Mouse (Mus musculus): ENCODE measurements around the gene Snapc2.
"Not testable (repeated sequence)": the region's sequence is repeated elsewhere in the genome, so short reads cannot be mapped to it uniquely, and the experiment has no call there.

Snapc2 gene

DNA sequence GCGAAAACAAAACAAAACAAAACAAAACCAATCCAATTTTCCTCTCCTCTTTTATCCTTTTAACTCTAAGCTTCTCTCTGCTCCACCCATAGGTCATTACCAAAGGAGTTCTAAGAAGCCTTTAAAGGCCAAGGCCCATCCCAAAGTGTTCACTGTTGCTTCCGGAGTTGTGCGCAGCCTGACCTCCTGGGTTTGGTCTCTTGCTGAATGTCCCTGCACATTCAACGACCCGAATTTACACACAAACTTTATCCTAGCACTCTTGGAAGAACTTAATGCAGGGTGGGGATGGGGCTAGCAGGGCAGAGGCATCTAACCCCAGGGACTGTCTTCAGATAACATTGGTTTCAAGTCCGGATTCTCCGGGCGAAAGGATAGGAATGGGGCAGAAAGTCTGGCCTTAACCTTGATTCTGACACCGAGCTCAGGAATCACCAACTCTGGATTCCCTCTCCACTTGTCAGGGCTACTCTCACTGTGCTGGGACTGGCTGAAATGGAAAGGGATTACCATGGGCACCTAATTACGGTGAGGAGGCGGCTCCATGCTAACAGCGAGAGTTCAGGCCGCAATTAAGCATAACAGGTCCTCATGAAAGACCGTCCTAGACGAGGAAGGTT lies 15.0 kb upstream of the Snapc2 start:
- DNase-seq (ENCODE audit: low read depth), result peak; percentile 30

DNA sequence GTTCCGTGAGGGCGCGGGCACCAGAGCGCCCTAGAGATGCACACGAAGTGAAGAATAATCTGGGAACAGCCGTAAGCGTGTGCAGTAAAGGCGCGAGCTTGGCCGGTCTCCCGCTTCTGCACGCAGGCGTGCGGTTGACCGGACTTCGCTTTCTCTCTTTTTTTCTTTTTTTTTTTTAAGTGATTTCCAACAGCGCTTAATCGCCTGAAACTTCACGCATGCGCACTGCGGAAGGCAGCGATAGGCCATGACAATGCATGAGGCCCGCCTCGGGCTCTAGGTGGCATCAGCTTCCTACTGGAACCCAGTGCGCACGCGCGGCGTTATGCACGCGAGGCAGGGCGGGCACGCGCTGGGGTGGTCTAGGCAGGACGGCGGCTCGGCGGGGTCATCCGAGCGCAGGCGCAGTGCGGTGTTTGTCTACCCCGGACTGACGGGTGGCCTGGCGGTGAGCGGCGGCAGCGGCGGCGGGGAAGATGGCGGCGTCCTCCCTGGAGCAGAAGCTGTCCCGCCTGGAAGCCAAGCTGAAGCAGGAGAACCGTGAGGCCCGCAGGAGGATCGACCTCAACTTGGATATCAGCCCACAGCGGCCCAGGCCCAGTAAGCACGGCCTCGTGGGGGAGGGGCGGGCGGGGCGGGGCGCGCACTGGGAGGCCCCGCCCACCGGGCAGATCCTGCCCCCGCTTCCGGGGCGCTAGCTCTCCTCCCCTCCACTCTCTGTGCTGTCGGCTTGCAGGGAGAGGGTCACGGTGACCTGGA lies 14.3 kb upstream of the Snapc2 start, which contains the start of the genes Map2k7 and Gm49320:
Gene Map2k7, plus strand, starts transcription at position 307 of the 759 bp plus-strand sequence.
Gene Gm49320, plus strand, starts transcription at position 432 of the 759 bp plus-strand sequence.
- peak; percentile 100 for DNase-seq (ENCODE audit: low read depth)

DNA sequence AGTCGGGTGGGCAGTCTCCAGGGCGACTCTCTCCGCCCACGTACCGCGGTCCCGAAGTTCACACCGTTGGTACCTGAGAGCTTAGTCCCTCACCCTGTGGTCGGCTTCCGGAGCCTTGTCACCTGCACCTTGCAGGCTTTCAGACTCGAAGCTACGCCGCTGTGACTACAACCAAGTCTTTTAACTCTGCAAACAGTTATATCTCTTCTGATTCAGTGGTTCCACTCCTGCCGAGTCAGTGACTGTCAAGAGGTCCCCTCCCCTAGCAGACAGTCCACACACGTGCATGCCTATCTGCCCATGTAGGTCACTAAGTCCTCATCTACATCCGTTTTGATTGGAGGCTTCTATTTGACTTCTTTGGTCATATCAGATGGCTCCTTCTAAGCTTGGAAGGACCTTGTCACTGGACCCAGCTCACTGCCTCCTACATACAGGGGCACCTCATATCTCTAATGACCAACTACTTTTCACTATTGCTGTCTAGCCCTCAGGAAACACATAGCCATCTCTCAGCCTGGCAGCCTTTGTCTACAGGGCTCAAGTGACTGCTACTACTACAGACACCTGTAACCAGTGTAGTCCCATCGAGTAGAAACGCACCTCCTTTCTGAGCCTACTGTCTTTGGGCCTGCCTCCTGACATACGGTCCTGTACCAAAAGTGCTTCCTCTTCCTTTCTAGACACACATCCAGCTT lies 13.5 kb upstream of the Snapc2 start:
- DNase-seq (ENCODE audit: low read depth), result no peak

DNA sequence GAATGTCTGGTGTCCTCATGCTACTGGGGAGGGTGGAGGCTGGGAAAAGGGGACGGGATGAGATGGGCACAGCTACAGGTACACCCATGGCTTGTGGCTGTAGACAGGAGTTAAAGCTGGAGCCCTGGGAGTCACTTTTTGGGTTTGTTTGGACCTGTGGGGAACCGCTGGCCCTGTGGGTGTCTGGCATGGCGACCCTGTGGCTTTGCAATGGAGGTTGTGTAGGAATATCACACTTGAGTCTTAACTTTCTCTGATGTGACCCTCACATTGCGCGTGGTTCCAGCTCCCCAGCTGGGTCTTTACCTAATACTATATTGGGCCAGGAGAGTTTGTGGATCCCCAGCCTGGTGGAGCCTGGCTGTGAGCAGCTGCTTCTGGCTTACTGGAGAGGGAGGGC lies 7.8 kb upstream of the Snapc2 start:
- DNase-seq (ENCODE audit: low read depth), result no peak

DNA sequence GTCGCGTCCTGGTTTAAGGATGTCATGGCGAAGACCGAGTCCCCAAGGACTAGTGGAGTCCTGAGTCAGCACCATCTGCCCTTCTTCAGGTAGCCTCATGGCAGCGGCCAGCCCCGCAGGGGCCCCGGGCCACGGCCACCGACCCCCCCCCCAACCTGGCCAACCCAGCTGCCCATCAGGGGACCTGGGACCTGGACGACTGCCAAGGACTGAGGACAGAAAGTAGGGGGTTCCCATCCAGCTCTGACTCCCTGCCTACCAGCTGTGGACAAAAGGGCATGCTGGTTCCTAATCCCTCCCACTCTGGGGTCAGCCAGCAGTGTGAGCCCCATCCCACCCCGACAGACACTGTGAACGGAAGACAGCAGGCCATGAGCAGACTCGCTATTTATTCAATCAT lies 7.1 kb upstream of the Snapc2 start:
- no peak for DNase-seq (ENCODE audit: low read depth)

DNA sequence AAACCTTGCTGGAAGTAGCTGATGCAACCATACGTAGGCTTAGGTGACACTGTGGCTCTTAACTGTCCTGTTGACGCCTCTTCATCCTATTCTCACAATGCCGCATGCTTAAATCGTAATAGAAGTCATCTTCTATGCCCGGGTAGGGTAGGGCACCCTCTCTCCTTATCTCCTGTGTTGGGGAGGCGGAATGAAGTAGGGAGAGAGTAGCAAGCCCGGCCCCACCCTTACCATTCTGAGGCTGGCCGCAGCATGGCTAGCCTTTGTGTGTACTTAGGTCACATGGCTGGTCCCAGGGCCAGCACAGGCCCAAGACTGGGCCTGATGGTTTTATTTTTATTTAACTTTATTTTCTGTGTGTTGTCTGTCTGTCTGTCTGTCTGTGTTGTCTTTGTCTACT lies 5.6 kb upstream of the Snapc2 start:
- DNase-seq (ENCODE audit: low read depth), result no peak

DNA sequence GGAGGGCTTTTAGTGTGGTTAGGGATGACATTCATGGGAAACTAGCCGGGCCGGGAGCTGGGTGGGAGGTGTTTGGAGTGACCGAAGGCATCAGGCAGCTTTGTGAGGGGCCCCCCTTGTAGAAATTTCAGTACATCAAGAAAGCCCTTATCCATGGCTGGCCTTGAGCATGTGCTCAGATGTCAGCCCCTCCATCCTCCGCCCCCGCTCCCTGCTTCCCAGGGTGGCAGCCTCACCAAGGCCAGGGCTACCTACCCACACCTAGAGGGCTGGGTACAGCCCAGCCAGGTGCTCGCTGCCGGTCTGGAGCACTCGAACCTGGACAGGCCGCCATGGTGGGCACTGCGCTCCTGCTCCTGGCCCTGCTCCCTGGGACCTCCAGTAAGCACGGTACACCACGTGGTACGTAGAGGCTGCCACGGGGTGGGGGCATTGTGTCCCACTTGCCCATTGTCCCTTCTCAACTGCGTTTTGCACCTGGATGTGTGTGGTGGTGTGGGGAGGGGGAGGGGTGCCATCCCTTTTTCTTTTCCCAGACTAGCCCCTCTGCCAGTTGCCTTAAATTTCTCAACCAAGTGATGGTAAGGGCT lies 4.8 kb upstream of the Snapc2 start, which contains the start of gene Tgfbr3l:
Gene Tgfbr3l, plus strand, starts transcription at position 264 of the 590 bp plus-strand sequence.
- no peak for DNase-seq (ENCODE audit: low read depth)

DNA sequence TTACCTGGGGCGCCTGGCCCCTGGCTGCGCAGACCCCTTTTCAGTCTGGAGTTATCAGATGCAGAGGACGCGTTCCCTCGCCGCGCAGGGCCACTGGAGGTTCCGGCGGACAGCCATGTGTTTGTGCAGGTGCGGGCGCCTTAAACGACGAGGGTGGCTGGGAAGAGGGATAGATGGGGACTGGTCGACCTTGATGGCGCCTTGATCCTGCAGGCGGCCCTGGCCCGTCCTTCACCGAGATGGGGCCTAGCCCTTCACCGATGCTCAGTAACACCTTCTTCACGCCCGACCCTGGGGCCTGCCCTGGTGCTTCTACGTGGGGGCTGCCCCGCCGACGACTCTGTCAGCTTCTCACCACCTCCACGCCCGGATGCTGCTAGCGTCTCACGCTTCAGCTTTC lies 3.7 kb upstream of the Snapc2 start:
- DNase-seq (ENCODE audit: low read depth), result no peak

DNA sequence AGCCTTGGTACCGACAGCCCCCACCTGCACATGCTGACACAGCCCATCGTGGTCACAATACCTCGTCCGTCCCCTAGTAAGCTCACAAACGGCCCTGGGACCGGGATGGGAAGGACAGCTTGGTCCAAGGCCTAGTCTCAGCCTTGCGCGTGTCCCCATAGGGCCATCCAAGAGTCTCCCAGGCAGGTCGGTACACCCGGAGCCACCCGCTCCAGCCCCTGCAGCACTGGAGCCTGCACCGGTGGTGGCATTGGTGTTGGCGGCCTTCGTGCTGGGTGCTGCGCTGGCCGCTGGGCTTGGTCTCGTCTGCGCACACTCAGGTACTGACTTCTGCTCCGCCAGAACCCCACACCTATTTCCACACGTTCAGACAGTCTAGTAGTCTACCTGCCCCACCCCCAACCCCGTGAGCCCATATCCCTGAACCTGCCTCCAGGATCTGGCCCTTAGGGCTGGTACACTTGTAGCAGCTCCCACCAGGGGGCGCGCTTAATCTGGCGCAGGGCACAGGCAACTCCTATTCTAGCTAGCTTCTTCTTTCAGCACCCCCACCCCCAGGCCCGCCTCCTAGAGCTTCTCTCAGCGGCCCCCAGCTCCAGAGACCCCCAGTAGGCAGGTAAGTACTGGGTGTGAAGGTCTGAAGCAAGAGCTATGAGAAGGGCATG lies 2.4 kb upstream of the Snapc2 start:
- DNase-seq (ENCODE audit: low read depth), result peak; percentile 91

DNA sequence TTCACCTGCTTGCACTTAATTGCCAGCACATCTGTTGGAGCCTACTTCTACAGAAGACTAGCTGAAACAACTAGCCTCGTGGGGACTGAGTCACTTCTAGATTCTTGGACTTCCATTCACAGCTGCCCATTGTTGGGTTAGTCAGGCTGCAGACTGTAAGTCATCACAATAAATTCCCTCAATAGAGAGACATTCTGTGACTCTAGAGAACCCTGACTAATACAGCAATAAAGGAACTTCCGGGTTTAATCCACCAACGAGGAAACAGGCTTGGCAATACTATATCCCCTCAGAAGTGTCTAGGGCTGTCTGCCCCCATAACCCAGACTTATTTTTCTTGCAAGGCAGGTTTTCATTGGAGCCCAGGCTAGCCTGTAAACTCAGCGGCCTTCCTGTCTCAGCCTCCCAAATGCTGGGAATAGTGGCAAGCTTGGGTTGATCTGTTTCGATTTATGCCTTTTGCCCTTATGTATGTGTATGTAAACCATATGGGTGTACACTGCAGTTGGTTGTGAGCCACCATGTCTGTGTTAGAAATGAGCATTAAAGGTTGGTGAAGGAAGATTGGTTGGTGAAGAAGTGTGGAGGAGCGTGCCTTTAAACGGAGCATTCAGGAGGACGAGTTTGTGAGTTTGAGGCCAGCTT lies 642 bp upstream of the Snapc2 start:
- peak; percentile 68 for DNase-seq (ENCODE audit: low read depth)

DNA sequence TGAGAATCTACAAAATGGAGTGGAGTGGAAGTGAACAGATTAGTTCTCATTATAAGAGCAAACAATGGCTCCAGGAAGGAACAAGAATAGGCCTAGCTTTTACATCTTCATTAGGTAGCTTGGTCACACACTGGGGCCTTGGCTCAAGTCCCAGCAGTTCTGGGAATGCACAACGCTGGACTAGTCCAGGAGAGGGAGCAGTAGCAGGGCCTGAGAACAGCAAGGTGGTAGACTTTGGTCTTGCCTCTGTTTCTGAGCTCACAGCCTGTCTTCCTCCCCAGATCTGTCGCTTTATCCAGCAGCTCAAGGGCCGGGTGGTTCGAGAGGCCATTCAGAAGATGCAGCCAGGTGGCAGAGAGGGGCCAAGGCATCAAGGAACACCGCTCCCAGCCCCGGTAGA lies 1.1 kb downstream of the Snapc2 start:
- peak; percentile 89 for DNase-seq (ENCODE audit: low read depth)

DNA sequence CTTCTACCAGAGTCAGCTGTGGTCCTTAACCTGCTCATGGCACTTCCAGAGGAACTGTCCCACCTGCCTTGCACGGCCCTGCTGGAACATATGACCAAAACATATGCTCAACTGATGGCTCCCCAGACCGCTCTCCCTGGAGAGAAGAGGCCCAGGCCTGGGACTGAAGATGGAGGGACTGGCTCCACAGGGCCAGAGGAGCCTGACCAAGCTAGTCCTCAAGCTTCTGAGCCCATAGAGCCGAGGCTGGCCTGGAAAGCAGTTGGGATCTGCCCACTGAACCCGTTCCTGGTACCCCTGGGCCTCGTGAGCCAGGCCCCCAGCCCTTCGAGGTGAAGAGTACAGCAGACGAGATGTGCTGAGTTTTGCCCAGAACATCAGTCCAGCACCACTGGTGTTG lies 2.6 kb downstream of the Snapc2 start:
- not testable (repeated sequence) for DNase-seq (ENCODE audit: low read depth)

DNA sequence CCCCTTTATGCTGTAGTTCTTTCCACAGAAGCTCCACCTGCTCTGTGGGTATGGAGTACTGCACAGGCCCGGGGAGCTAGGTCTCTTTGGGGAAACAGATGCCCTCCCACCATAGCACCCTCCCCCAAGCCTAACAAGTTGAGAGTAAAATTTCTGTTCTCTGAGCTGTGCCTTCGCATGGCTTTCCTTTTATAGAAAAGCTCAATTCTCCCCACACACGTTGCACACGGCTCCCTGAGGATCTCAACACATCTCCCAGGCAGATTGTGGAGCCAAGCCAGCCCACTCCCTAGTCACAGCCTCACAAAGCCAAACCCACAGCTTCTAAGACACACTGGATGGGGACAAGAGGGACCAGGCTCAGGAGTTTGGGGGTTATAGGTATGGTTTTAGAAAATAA lies 4.0 kb downstream of the Snapc2 start:
- DNase-seq (ENCODE audit: low read depth), result peak; percentile 52

DNA sequence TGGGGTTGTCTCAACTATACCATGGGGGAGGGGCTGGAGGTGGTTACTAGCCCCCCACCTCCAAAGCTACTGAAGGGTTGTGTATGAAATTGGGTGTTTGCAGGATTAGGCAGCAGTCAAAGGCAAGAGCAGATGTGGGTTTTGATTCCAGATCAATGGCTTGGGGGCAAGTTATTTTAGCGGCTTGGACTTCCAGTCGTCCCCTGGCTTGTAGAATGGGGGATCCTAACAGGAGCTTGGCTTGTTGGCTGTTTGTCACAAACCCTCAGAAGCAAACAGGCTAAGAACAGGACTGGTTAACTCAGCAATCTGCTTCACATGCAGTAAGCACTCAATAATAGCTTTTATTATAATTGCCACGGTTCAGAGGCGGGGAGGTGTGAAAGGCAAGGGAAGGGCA lies 4.5 kb downstream of the Snapc2 start:
- DNase-seq (ENCODE audit: low read depth), result no peak

DNA sequence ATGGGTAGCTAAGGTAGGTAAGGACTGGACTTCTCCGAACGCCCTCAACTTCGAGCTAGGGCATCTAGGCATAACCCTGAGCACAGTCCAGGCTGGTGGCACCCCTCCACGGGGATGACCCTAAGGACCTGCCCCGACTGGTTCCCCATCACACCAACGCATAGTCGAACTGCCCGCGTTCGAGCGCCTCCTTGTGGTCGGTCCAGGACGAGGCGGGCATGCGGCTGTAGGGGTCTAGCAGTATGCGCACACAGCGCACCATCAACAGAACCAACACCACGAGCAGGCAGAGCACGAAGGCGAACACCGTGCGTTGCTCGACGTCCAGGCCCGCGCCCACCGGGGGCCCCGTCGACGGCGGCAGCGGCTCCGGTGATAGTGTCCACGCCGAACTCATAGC lies 5.4 kb downstream of the Snapc2 start:
- peak; percentile 87 for DNase-seq (ENCODE audit: low read depth)

DNA sequence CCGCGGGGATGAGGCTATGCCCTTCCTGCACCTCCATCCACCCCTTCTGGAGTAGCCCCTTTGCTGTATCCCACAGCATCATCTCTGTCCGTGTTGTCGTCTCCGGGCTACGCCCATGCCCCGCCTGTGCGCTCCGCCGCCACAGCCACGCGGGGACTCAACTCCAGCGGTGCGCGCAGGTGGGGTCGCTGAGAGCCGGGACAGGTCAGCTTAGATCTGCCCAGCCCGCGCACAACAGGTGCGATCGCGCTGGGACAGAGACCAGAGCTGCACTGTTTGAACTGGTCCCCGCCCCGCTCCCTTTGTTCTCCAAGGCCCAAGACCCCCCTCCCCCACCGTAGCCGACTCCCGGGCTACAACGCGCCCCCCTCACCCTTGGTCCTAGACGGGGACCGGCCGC lies 5.8 kb downstream of the Snapc2 start:
- DNase-seq (ENCODE audit: low read depth), result no peak

DNA sequence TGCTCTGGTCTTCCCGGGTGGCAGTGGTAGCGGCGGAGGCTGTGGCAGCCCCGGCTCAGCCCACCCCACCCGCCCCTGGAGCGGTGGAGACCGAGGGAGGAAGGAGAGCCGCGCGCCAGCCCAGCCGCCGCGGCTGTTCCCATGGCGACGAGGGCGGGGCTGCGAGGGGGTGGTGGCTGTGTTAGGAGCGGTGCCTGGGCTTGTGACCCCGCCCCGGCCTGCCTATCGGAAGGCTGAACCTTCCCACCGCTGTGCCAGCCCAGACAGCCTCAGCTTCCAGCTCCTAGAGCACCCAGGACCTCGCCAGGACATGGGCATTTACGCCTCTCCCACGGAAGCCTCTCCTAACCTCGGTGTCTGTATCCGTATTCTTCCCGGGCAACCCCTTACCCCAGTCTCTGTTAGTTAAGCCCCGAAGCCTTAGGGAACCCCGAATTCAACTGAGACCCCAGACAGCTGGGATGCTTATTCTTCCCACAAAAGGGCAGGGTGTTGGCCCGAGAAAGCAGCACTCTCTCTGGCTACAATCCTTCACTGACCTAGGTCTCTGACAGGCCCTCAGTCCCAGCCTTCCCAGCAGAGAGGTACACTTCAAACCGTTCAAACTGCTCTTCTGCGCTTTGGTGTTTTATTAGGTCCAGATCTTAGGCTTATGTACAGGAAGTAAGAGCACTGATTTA lies 6.4 kb downstream of the Snapc2 start, which contains the start of gene Ctxn1:
Gene Ctxn1, minus strand, starts transcription at position 150 of the 680 bp plus-strand sequence.
- peak; percentile 94 for DNase-seq (ENCODE audit: low read depth)

DNA sequence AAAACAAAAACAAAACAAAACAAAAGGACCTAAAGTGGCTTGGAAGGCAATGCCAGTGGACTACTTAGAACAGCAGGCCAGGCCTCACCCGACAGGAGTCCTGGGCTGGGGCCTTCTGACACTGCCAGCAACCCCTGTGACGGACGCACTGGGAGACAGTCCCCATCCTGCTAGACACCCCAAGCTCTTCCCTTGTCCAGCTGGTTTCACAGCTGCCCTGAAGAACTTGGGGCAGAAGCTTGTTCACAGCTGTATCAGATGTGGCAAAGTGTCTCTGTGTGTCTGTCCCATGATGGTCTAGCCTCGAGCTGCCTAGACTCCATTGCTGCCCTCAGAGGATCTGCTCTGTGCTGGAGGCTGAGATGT lies 6.9 kb downstream of the Snapc2 start:
- DNase-seq (ENCODE audit: low read depth), result no peak

DNA sequence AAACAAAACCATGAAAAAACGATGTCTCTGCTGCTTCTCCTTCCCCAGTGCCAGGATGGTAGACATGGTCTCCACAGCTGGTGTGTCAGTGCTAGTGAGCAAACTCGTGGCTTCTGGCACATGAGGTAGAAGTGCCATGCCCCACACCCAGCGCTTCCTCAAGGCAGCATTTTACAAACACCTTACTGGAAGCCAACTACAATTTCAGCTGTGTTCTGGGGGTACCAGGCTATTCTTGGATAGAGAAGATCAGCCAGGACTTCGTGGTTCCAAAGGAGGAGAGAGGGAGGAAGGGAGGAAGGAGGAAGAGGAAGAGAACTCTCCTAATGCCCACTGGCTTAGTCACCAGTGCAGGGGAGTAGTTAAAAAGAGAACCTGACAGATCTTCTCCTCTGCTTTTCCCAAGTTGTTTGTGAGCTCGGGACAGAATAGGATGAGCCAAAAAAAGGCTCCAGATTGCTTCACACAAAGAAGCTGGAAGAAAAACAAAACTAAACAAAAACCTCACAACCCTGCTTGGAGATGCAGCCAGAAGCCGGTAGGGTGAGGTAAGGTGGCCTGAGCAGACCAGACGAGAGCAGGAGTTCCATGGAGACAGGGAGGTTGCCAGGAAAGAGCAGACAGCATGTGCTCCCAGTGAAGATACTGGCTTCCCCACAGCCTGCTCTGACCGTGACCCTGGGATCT lies 10.4 kb downstream of the Snapc2 start:
- no peak for DNase-seq (ENCODE audit: low read depth)

Measured in NIH3T3 (cell line).